Mouse (Mus musculus): ENCODE data around the gene Cdkn1b. TPM values are rescaled to one million over a fixed set of nuclear protein-coding genes. Genes with fewer than 3 reads are reported as not detected.

The Cdkn1b gene
- polyA plus RNA-seq, 1 experiment from 2014 or later: 9.4 TPM

- H3K36me3 ChIP-seq (ENCODE audit: control insufficient read depth, insufficient read depth, low read length): no peaks in the 10 kb centered on the region
- WGBS: 3% methylated on average over 11 of the region's 11 CpGs
- no peaks in the 10 kb centered on the region for H3K27me3 ChIP-seq (replicated peaks; ENCODE audit: control insufficient read depth, insufficient read depth, low read length)
- peak overlapping the region; percentile 67 for H3K9ac ChIP-seq (ENCODE audit: low read depth, low read length)
- peak overlapping the region; percentile 51 for H3K4me3 ChIP-seq (ENCODE audit: low read depth, low read length)
- ATAC-seq (replicated peaks; ENCODE audit: low FRiP score) (no peak), DNase-seq (ENCODE audit: low spot score) (no peak)
- no peak overlapping the region for H3K27ac ChIP-seq (ENCODE audit: low read depth, low read length)
- H3K4me2 ChIP-seq: peak overlapping the region; percentile 92
- no peaks in the 10 kb centered on the region for H3K9me3 ChIP-seq (ENCODE audit: control insufficient read depth, low read length)
- peaks cover 8% of the 10 kb centered on the region; the same call in 1 of the 2 replicates for H3K4me1 ChIP-seq (replicated peaks; ENCODE audit: control insufficient read depth, insufficient read depth, low read length)
Measured at GRCm38 (mm10) chr6:134916641-134917040, 3.6 kb upstream of the Cdkn1b start.

GRCm38 (mm10) chr6:134917087-134917486 lies 3.1 kb upstream of the Cdkn1b start:
- H3K4me3 ChIP-seq (ENCODE audit: low read depth, low read length): peak overlapping the region; percentile 51
- ATAC-seq (replicated peaks; ENCODE audit: low FRiP score) (no peak), DNase-seq (ENCODE audit: low spot score) (no peak)
- H3K36me3 ChIP-seq (ENCODE audit: control insufficient read depth, insufficient read depth, low read length): no peaks in the 10 kb centered on the region; the same call in 1 of the 2 replicates
- H3K9ac ChIP-seq (ENCODE audit: low read depth, low read length): peak overlapping the region; percentile 67
- H3K4me2 ChIP-seq: peak overlapping the region; percentile 92
- H3K4me1 ChIP-seq (replicated peaks; ENCODE audit: control insufficient read depth, insufficient read depth, low read length): peaks cover 10% of the 10 kb centered on the region
- H3K9me3 ChIP-seq (ENCODE audit: control insufficient read depth, low read length): no peaks in the 10 kb centered on the region
- no peak overlapping the region for H3K27ac ChIP-seq (ENCODE audit: low read depth, low read length)
- H3K27me3 ChIP-seq (replicated peaks; ENCODE audit: control insufficient read depth, insufficient read depth, low read length): no peaks in the 10 kb centered on the region
- WGBS: 4% methylated on average over 11 of the region's 11 CpGs

GRCm38 (mm10) chr6:134918769-134919168 lies 1.4 kb upstream of the Cdkn1b start:
- Histone ChIP-seq H3K9ac (ENCODE audit: low read depth, low read length) (no peak overlapping the region), H3K4me1 (replicated peaks; ENCODE audit: control insufficient read depth, insufficient read depth, low read length) (peaks cover 22% of the 10 kb centered on the region), H3K27me3 (replicated peaks; ENCODE audit: control insufficient read depth, insufficient read depth, low read length) (no peaks in the 10 kb centered on the region), H3K9me3 (ENCODE audit: control insufficient read depth, low read length) (no peaks in the 10 kb centered on the region), H3K36me3 (ENCODE audit: control insufficient read depth, insufficient read depth, low read length) (no peaks in the 10 kb centered on the region; the same call in 1 of the 2 replicates), H3K4me3 (ENCODE audit: low read depth, low read length) (no peak overlapping the region), H3K27ac (ENCODE audit: low read depth, low read length) (no peak overlapping the region), H3K4me2 (peak overlapping the region; percentile 99; the same call in 1 of the 2 replicates)
- WGBS: 91% methylated on average over 10 of the region's 10 CpGs
- ATAC-seq (replicated peaks; ENCODE audit: low FRiP score) (no peak), DNase-seq (ENCODE audit: low spot score) (no peak)

GRCm38 (mm10) chr6:134919511-134920189 lies 551 bp upstream of the Cdkn1b start:
- Histone ChIP-seq H3K27me3 (replicated peaks; ENCODE audit: control insufficient read depth, insufficient read depth, low read length) (no peaks in the 10 kb centered on the region), H3K9ac (ENCODE audit: low read depth, low read length) (peak overlapping the region; percentile 92), H3K4me3 (ENCODE audit: low read depth, low read length) (peak overlapping the region; percentile 73), H3K27ac (ENCODE audit: low read depth, low read length) (peak overlapping the region; percentile 93), H3K36me3 (ENCODE audit: control insufficient read depth, insufficient read depth, low read length) (no peaks in the 10 kb centered on the region; the same call in 1 of the 2 replicates), H3K9me3 (ENCODE audit: control insufficient read depth, low read length) (no peaks in the 10 kb centered on the region), H3K4me1 (replicated peaks; ENCODE audit: control insufficient read depth, insufficient read depth, low read length) (peaks cover 23% of the 10 kb centered on the region), H3K4me2 (peak overlapping the region; percentile 99)
- 6% methylated on average over 37 of the region's 37 CpGs for WGBS
- no peak for DNase-seq (ENCODE audit: low spot score)
- ATAC-seq (replicated peaks; ENCODE audit: low FRiP score): peak; percentile 60

- Histone ChIP-seq H3K4me3 (ENCODE audit: low read depth, low read length) (peak overlapping the region; percentile 73), H3K4me1 (replicated peaks; ENCODE audit: control insufficient read depth, insufficient read depth, low read length) (peaks cover 27% of the 10 kb centered on the region), H3K9ac (ENCODE audit: low read depth, low read length) (peak overlapping the region; percentile 92), H3K27ac (ENCODE audit: low read depth, low read length) (peak overlapping the region; percentile 93), H3K4me2 (peak overlapping the region; percentile 99), H3K27me3 (replicated peaks; ENCODE audit: control insufficient read depth, insufficient read depth, low read length) (no peaks in the 10 kb centered on the region), H3K36me3 (ENCODE audit: control insufficient read depth, insufficient read depth, low read length) (no peaks in the 10 kb centered on the region; the same call in 1 of the 2 replicates), H3K9me3 (ENCODE audit: control insufficient read depth, low read length) (no peaks in the 10 kb centered on the region)
- under 1% methylated on average over 32 of the region's 32 CpGs for WGBS
- 0 out of 2 replicates have a peak, but pooled peaks have one; percentile 17 for ATAC-seq (replicated peaks; ENCODE audit: low FRiP score)
- DNase-seq (ENCODE audit: low spot score): no peak
Measured at GRCm38 (mm10) chr6:134921014-134921694, 953 bp downstream of the Cdkn1b start.

- Histone ChIP-seq H3K27ac (ENCODE audit: low read depth, low read length) (peak overlapping the region; percentile 55), H3K36me3 (ENCODE audit: control insufficient read depth, insufficient read depth, low read length) (no peaks in the 10 kb centered on the region; the same call in 1 of the 2 replicates), H3K4me1 (replicated peaks; ENCODE audit: control insufficient read depth, insufficient read depth, low read length) (peaks cover 27% of the 10 kb centered on the region), H3K9me3 (ENCODE audit: control insufficient read depth, low read length) (no peaks in the 10 kb centered on the region), H3K4me2 (peak overlapping the region; percentile 99), H3K4me3 (ENCODE audit: low read depth, low read length) (peak overlapping the region; percentile 73), H3K27me3 (replicated peaks; ENCODE audit: control insufficient read depth, insufficient read depth, low read length) (no peaks in the 10 kb centered on the region), H3K9ac (ENCODE audit: low read depth, low read length) (peak overlapping the region; percentile 92)
- WGBS: 11% methylated on average over 20 of the region's 20 CpGs
- DNase-seq (ENCODE audit: low spot score): no peak
- no peak for ATAC-seq (replicated peaks; ENCODE audit: low FRiP score)
Measured at GRCm38 (mm10) chr6:134921695-134922510, 1.7 kb downstream of the Cdkn1b start.

- H3K27ac ChIP-seq (ENCODE audit: low read depth, low read length): no peak overlapping the region
- H3K4me2 ChIP-seq: peak overlapping the region; percentile 99
- H3K4me3 ChIP-seq (ENCODE audit: low read depth, low read length): peak overlapping the region; percentile 73
- no peaks in the 10 kb centered on the region for H3K9me3 ChIP-seq (ENCODE audit: control insufficient read depth, low read length)
- peak overlapping the region; percentile 92 for H3K9ac ChIP-seq (ENCODE audit: low read depth, low read length)
- WGBS: 34% methylated on average over 9 of the region's 9 CpGs
- DNase-seq (ENCODE audit: low spot score) (no peak), ATAC-seq (replicated peaks; ENCODE audit: low FRiP score) (no peak)
- H3K36me3 ChIP-seq (ENCODE audit: control insufficient read depth, insufficient read depth, low read length): no peaks in the 10 kb centered on the region; the same call in 1 of the 2 replicates
- no peaks in the 10 kb centered on the region for H3K27me3 ChIP-seq (replicated peaks; ENCODE audit: control insufficient read depth, insufficient read depth, low read length)
- H3K4me1 ChIP-seq (replicated peaks; ENCODE audit: control insufficient read depth, insufficient read depth, low read length): peaks cover 25% of the 10 kb centered on the region
Measured at GRCm38 (mm10) chr6:134922511-134923195, 2.5 kb downstream of the Cdkn1b start.

- Histone ChIP-seq H3K4me3 (ENCODE audit: low read depth, low read length) (no peak overlapping the region), H3K9me3 (ENCODE audit: control insufficient read depth, low read length) (no peaks in the 10 kb centered on the region), H3K4me1 (replicated peaks; ENCODE audit: control insufficient read depth, insufficient read depth, low read length) (peaks cover 25% of the 10 kb centered on the region), H3K4me2 (peak overlapping the region; percentile 16; the same call in 1 of the 2 replicates), H3K36me3 (ENCODE audit: control insufficient read depth, insufficient read depth, low read length) (no peaks in the 10 kb centered on the region; the same call in 1 of the 2 replicates), H3K27ac (ENCODE audit: low read depth, low read length) (no peak overlapping the region), H3K9ac (ENCODE audit: low read depth, low read length) (no peak overlapping the region), H3K27me3 (replicated peaks; ENCODE audit: control insufficient read depth, insufficient read depth, low read length) (no peaks in the 10 kb centered on the region)
- no peak for DNase-seq (ENCODE audit: low spot score)
- WGBS: 85% methylated on average over 4 of the region's 4 CpGs
- no peak for ATAC-seq (replicated peaks; ENCODE audit: low FRiP score)
Measured at GRCm38 (mm10) chr6:134923670-134924069, 3.5 kb downstream of the Cdkn1b start.
